Mouse (Mus musculus): ENCODE data around the gene Mcub.

DNA sequence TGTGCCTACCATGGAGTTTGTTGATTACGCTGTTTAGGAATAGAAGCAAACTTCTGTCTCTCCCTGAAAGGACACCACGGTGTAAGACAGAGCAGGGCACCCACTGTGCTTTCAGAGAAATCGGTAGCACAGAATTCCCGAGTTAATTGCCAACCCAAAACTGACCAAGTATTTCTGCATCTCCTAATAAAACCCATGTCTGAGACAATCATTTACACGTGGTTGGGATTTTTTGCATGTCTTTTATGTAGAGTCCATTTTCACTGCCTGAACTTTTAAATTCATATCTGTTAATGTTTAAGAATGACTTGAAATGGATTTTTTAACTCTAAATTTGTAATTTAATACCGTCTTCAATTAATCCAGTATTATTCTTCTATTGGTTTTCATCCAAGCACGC lies 46.4 kb downstream of the Mcub start:
- no peak for TF ChIP-seq CTCF (conservative IDR thresholded peaks at IDR 0.05; ENCODE audit: insufficient read depth, insufficient read length, low read depth, low read length)
- no peak for TF ChIP-seq POLR2A (IDR thresholded peaks at IDR 0.05; ENCODE audit: low read depth, low read length)

All from kidney, adult 2 months (tissue).